Mouse (Mus musculus): ENCODE measurements around the gene Krtcap2. TPM values are rescaled to one million over a fixed set of nuclear protein-coding genes. Genes with fewer than 3 reads are reported as not detected.

The Krtcap2 gene
- polyA plus RNA-seq, 1 experiment from 2014 or later, result 309 TPM

DNA sequence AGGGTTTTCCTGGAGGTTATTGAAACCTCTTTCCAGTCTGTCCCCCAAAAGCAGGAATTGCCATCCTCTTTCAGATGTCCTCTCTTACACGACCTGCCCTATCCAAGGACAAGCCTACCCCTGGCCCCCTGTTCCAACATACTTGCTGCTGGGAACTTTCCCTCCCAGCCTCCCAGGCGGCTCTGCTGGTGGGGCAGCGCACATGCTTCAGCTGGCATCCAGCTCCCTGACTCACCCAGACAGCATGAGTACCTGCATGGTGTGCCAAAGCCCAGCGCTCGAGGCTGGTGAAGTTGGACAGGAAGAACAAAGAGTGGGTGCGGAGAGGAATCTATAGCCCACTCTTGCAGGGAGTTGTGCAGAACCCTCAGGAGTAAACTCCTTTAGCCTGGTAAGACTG is 25.1 kb downstream of the Krtcap2 start:
- peaks cover 16% of the 10 kb centered on the region; the same call in 1 of the 2 replicates for H3K4me1 ChIP-seq (ENCODE audit: insufficient read depth, low read depth, low read length)
- peak overlapping the region; percentile 79 for H3K27ac ChIP-seq (ENCODE audit: low read length)
- peak overlapping the region; percentile 59 for H3K4me2 ChIP-seq (replicated peaks; ENCODE audit: low read depth, low read length)
- DNase-seq (ENCODE audit: low spot score) (peak; percentile 65), ATAC-seq (peak; percentile 41)
- no peaks in the 10 kb centered on the region for H3K27me3 ChIP-seq (replicated peaks; ENCODE audit: insufficient read depth, low read length)
- H3K4me3 ChIP-seq (ENCODE audit: low read depth, low read length), result peak overlapping the region; percentile 52; the same call in 1 of the 2 replicates
- no peak overlapping the region for H3K9ac ChIP-seq (replicated peaks; ENCODE audit: low read depth)
- WGBS, result 49% methylated on average over 6 of the region's 6 CpGs
- H3K36me3 ChIP-seq (ENCODE audit: insufficient read depth, low read length), result peaks cover 25% of the 10 kb centered on the region
- TF ChIP-seq EP300 (IDR thresholded peaks at IDR 0.05), result no peak
- TF ChIP-seq CTCF (IDR thresholded peaks at IDR 0.05), result no peak
- no peaks in the 10 kb centered on the region for H3K9me3 ChIP-seq (ENCODE audit: low read length)

DNA sequence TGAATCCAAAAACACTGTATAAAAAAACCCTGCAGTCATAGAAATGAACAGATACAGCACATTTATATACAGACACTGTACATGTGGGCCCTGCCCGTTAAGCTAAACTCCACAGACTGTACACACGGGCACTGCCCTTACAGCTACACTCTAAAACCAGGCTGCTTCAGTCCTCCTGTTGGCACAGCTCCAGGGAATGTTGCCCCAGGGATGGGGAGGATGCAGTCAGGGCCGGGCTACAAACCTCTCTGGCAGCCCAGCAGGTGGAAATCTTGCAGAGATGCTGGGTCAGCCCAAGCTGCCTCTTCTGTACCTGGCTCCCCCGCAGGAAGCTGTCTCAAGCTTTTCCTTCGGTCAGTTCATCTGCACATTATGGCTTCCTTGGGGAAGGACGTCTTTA is 26.0 kb downstream of the Krtcap2 start:
- WGBS, result 48% methylated on average over 6 of the region's 6 CpGs
- Histone ChIP-seq H3K9me3 (ENCODE audit: low read length) (no peaks in the 10 kb centered on the region), H3K36me3 (ENCODE audit: insufficient read depth, low read length) (peaks cover 29% of the 10 kb centered on the region), H3K9ac (replicated peaks; ENCODE audit: low read depth) (no peak overlapping the region), H3K27me3 (replicated peaks; ENCODE audit: insufficient read depth, low read length) (no peaks in the 10 kb centered on the region), H3K27ac (ENCODE audit: low read length) (no peak overlapping the region), H3K4me3 (ENCODE audit: low read depth, low read length) (no peak overlapping the region), H3K4me1 (ENCODE audit: insufficient read depth, low read depth, low read length) (peaks cover 16% of the 10 kb centered on the region; the same call in 1 of the 2 replicates), H3K4me2 (replicated peaks; ENCODE audit: low read depth, low read length) (no peak overlapping the region)
- TF ChIP-seq EP300 (IDR thresholded peaks at IDR 0.05) (no peak), CTCF (IDR thresholded peaks at IDR 0.05) (no peak)
- ATAC-seq (peak; percentile 25; the same call in 1 of the 2 replicates), DNase-seq (ENCODE audit: low spot score) (peak; percentile 32)

DNA sequence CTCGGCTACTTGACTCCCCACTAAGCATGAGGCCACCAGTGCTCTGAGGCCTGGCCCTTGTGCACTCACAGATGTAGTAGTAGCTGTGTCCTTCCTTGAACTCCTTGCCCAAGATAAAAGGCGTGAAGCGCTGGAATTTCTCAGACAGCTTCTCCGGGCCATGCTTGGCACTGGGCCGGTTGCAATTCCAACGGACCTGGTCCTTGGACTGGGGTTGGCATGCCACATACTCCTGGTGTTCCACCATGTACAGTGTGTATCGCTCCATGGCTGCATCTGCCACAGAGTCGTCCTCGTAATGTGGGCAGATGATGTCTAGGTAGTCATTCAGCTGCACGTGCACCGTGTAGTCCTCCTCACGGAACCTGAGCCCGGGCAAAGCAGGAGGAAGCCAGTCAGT is 30.3 kb downstream of the Krtcap2 start:
- WGBS, result 79% methylated on average over 13 of the region's 13 CpGs
- Histone ChIP-seq H3K27ac (ENCODE audit: low read length) (peak overlapping the region; percentile 97; the same call in 1 of the 2 replicates), H3K9me3 (ENCODE audit: low read length) (no peaks in the 10 kb centered on the region), H3K36me3 (ENCODE audit: insufficient read depth, low read length) (peaks cover 29% of the 10 kb centered on the region), H3K4me3 (ENCODE audit: low read depth, low read length) (no peak overlapping the region), H3K9ac (replicated peaks; ENCODE audit: low read depth) (no peak overlapping the region), H3K4me2 (replicated peaks; ENCODE audit: low read depth, low read length) (peak overlapping the region; percentile 81; the same call in 1 of the 2 replicates), H3K27me3 (replicated peaks; ENCODE audit: insufficient read depth, low read length) (no peaks in the 10 kb centered on the region), H3K4me1 (ENCODE audit: insufficient read depth, low read depth, low read length) (no peaks in the 10 kb centered on the region)
- ATAC-seq (no peak), DNase-seq (ENCODE audit: low spot score) (no peak)
- TF ChIP-seq CTCF (IDR thresholded peaks at IDR 0.05) (no peak), EP300 (IDR thresholded peaks at IDR 0.05) (no peak)

GRCm38 (mm10) chr3:89277281-89278021 is 31.7 kb downstream of the Krtcap2 start:
- peak overlapping the region; percentile 76 for H3K4me3 ChIP-seq (ENCODE audit: low read depth, low read length)
- peaks cover 8% of the 10 kb centered on the region; the same call in 1 of the 2 replicates for H3K4me1 ChIP-seq (ENCODE audit: insufficient read depth, low read depth, low read length)
- H3K9ac ChIP-seq (replicated peaks; ENCODE audit: low read depth), result peak overlapping the region; percentile 81
- TF ChIP-seq CTCF (IDR thresholded peaks at IDR 0.05) (no peak), EP300 (IDR thresholded peaks at IDR 0.05) (no peak)
- H3K4me2 ChIP-seq (replicated peaks; ENCODE audit: low read depth, low read length), result peak overlapping the region; percentile 81
- ATAC-seq, result no peak
- no peaks in the 10 kb centered on the region for H3K27me3 ChIP-seq (replicated peaks; ENCODE audit: insufficient read depth, low read length)
- WGBS, result 15% methylated on average over 14 of the region's 14 CpGs
- H3K36me3 ChIP-seq (ENCODE audit: insufficient read depth, low read length), result peaks cover 21% of the 10 kb centered on the region
- peak; percentile 81 for DNase-seq (ENCODE audit: low spot score)
- peak overlapping the region; percentile 97 for H3K27ac ChIP-seq (ENCODE audit: low read length)
- H3K9me3 ChIP-seq (ENCODE audit: low read length), result no peaks in the 10 kb centered on the region

- DNase-seq (ENCODE audit: low spot score) (peak; percentile 81), ATAC-seq (peak; percentile 27)
- Histone ChIP-seq H3K9me3 (ENCODE audit: low read length) (no peaks in the 10 kb centered on the region), H3K4me3 (ENCODE audit: low read depth, low read length) (peak overlapping the region; percentile 76), H3K27ac (ENCODE audit: low read length) (peak overlapping the region; percentile 97), H3K27me3 (replicated peaks; ENCODE audit: insufficient read depth, low read length) (no peaks in the 10 kb centered on the region), H3K4me2 (replicated peaks; ENCODE audit: low read depth, low read length) (peak overlapping the region; percentile 81), H3K36me3 (ENCODE audit: insufficient read depth, low read length) (peaks cover 17% of the 10 kb centered on the region; the same call in 1 of the 2 replicates), H3K9ac (replicated peaks; ENCODE audit: low read depth) (peak overlapping the region; percentile 81), H3K4me1 (ENCODE audit: insufficient read depth, low read depth, low read length) (peaks cover 8% of the 10 kb centered on the region; the same call in 1 of the 2 replicates)
- TF ChIP-seq CTCF (IDR thresholded peaks at IDR 0.05) (no peak), EP300 (IDR thresholded peaks at IDR 0.05) (peak; percentile 85)
- 40% methylated on average over 7 of the region's 7 CpGs for WGBS
These were observed 32.3 kb downstream of the Krtcap2 start for GRCm38 (mm10) chr3:89278107-89278506.

- Histone ChIP-seq H3K4me2 (replicated peaks; ENCODE audit: low read depth, low read length) (peak overlapping the region; percentile 81), H3K27me3 (replicated peaks; ENCODE audit: insufficient read depth, low read length) (no peaks in the 10 kb centered on the region), H3K9me3 (ENCODE audit: low read length) (no peaks in the 10 kb centered on the region), H3K4me3 (ENCODE audit: low read depth, low read length) (peak overlapping the region; percentile 76), H3K9ac (replicated peaks; ENCODE audit: low read depth) (peak overlapping the region; percentile 81), H3K27ac (ENCODE audit: low read length) (peak overlapping the region; percentile 97), H3K36me3 (ENCODE audit: insufficient read depth, low read length) (0 out of 2 replicates have a peak, but pooled peaks cover 12% of the 10 kb centered on the region), H3K4me1 (ENCODE audit: insufficient read depth, low read depth, low read length) (peaks cover 8% of the 10 kb centered on the region; the same call in 1 of the 2 replicates)
- TF ChIP-seq CTCF (IDR thresholded peaks at IDR 0.05), result no peak
- no peak for TF ChIP-seq EP300 (IDR thresholded peaks at IDR 0.05)
- 15% methylated on average over 8 of the region's 8 CpGs for WGBS
- DNase-seq (ENCODE audit: low spot score) (peak; percentile 33), ATAC-seq (no peak)
These were observed 32.9 kb downstream of the Krtcap2 start for GRCm38 (mm10) chr3:89278643-89279042.
